Mouse (Mus musculus): ENCODE measurements at regions not wholly inside any gene's neighbourhood (a gene's known extent, or its start where the extent isn't known, plus 50 kb on each side); places are given as distances from the start of the nearest gene placed in this dataset.
"Not testable (repeated sequence)": the region's sequence is repeated elsewhere in the genome, so short reads cannot be mapped to it uniquely, and the experiment has no call there.

- no peak for DNase-seq (ENCODE audit: low read depth, low spot score)
Measured at GRCm38 (mm10) chr13:74969244-74969643, 120.4 kb upstream of the Pcsk1 start.

- no peak for DNase-seq (ENCODE audit: low read depth, low spot score)
Measured at GRCm38 (mm10) chr13:74955876-74956275, 133.8 kb upstream of the Pcsk1 start.

- DNase-seq (ENCODE audit: low read depth, low spot score), result not testable (repeated sequence)
Measured at GRCm38 (mm10) chr13:74913655-74914054, 105.0 kb upstream of the Cast start.

DNA sequence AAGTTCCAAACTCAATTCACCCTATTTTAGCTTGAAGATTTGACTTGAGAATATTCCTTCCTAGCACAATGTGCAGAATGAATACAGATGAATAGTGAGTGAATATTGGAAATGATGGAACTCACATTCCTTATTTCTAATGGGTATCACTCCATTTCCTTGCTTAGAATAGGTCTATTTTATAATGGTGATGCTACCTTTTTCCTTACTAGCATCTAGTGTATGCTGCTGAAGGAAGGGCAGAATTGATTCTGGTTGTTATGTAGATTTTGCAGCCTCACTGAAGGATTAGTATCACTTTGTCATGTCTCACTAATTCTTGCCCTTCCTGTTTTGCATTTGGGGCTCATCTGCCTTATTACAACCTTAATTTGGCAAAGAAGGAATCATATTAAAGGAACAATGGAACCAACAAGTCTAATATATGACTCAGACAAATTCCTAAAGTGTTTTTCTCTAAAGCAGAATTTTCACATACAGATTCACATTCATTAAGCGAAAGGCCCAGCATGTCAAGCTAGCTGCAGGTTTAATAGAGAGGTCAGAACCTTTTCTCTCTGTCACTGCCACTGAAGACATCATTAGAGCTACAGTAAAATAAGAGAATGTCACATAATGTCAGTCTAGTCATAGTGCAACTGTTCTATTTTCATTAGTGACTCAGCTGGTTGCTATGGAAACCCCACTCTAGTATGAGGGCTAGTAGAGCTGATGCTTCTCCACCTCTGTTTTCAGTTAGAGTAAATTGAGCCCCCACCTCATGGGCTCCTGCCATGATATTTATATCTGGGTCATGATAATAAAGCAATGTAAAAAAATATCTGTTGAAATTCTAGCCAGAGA, 94.8 kb upstream of the Cast start:
- peak; percentile 10 for DNase-seq (ENCODE audit: low read depth, low spot score)

DNA sequence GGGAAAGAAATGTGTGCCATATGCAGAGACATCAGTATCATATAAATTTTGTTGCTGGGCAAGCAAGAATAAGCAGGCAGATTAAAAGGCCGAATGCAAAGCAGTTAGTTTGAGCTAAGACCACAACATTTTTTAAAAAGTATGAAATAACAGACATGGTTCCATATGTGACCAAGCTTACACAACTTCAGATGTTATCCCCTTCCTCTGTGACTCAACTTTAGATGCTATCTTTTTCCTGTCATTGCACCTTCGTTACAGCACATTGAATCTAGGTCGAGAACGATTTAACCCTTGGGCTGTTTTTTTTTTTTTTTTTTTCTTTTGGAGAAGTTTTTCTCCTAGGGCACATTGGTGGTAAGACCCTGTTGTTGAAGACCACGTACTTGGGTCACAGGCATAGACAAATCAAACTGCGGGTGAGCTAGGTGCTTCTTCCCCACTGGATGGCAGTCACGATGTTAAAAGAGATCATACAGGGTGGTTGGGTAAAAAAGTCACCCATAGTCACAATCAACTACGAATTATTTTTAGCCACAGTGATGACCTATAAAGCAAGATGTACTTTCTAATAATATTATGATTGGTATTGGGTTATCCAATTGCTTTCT, 81.4 kb upstream of the Cast start:
- no peak for DNase-seq (ENCODE audit: low read depth, low spot score)

GRCm38 (mm10) chr13:74867720-74868119, 59.1 kb upstream of the Cast start:
- DNase-seq (ENCODE audit: low read depth, low spot score), result no peak

GRCm38 (mm10) chr13:74864000-74864399, 55.4 kb upstream of the Cast start:
- no peak for DNase-seq (ENCODE audit: low read depth, low spot score)

GRCm38 (mm10) chr13:74861373-74861970, 52.9 kb upstream of the Cast start:
- no peak for DNase-seq (ENCODE audit: low read depth, low spot score)

Measured in forelimb bud, embryonic 11.5 days (tissue).